27 mouse cellular contexts compared by ENCODE assay signal in the genomic region with DNA sequence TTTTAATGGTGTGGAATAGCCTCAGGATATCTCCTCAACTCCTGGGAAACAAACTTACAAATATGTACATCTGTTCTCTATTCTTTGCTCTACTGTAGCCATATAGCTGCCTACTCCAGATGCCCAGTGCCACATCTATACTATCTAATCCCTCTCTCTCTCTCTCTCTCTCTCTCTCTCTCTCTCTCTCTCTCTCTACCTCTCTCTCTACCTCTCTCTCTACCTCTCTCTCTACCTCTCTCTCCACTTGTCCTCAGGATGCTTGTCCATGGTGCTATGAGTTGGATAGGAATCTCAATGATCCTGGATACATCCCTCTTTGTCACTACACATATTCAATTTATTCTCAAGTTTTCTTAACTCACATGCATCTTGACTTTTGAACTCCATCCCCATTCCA.
"Had no signal": no experiment of that assay in that cellular context is flagged by ENCODE, and none has a peak within 500 bp of the region (broad histone marks: within the 10 kb centered on the region; RNA-seq: fewer than 3 reads in every experiment).

No protein-coding gene starts in this region.

- ATAC-seq: forebrain, embryonic 13.5 days; forebrain, embryonic 14.5 days; forebrain, embryonic 15.5 days; forebrain, embryonic 16.5 days; forebrain, postnatal 0 days had no signal

- H3K4me3 ChIP-seq: embryonic facial prominence, embryonic 10.5 days; embryonic facial prominence, embryonic 12.5 days; embryonic facial prominence, embryonic 13.5 days; embryonic facial prominence, embryonic 15.5 days; erythroblast, embryonic 14.5 days; forebrain, embryonic 10.5 days; forebrain, embryonic 12.5 days; forebrain, embryonic 13.5 days; forebrain, embryonic 15.5 days; gastrocnemius, adult 2 months; heart, adult 2 months had no signal

- H3K36me3 ChIP-seq: embryonic facial prominence, embryonic 10.5 days; embryonic facial prominence, embryonic 12.5 days; embryonic facial prominence, embryonic 13.5 days; embryonic facial prominence, embryonic 15.5 days; forebrain, embryonic 10.5 days; forebrain, embryonic 12.5 days; forebrain, embryonic 15.5 days had no signal

- H3K27me3 ChIP-seq: embryonic facial prominence, embryonic 12.5 days; embryonic facial prominence, embryonic 13.5 days; embryonic facial prominence, embryonic 15.5 days; forebrain, embryonic 12.5 days; forebrain, embryonic 13.5 days; forebrain, embryonic 15.5 days had no signal

- H3K9ac ChIP-seq: embryonic facial prominence, embryonic 12.5 days; embryonic facial prominence, embryonic 13.5 days; embryonic facial prominence, embryonic 15.5 days; forebrain, embryonic 12.5 days; forebrain, embryonic 13.5 days; forebrain, embryonic 15.5 days; forebrain, postnatal 0 days had no signal

- DNase-seq: cerebellum, adult 9-10 months; cerebellum, adult 9-11 months; cerebellum, postnatal 10 days; cerebellum, postnatal 14 days; cerebellum, postnatal 25 days; cerebellum, postnatal 36 days; embryo, embryonic 11 days; forebrain, postnatal 0 days; gastrocnemius, adult 2 months; gastrocnemius, postnatal 10 days; gastrocnemius, postnatal 14 days; gastrocnemius, postnatal 25 days; gastrocnemius, postnatal 36 days; heart, adult 11 months; heart, adult 18-20 months; heart, adult 2 months had no signal

- H3K4me1 ChIP-seq: embryonic facial prominence, embryonic 10.5 days; embryonic facial prominence, embryonic 12.5 days; embryonic facial prominence, embryonic 13.5 days; embryonic facial prominence, embryonic 15.5 days; forebrain, embryonic 10.5 days; forebrain, embryonic 12.5 days; forebrain, embryonic 13.5 days; forebrain, embryonic 15.5 days had no signal

- H3K4me2 ChIP-seq: embryonic facial prominence, embryonic 12.5 days; embryonic facial prominence, embryonic 13.5 days; embryonic facial prominence, embryonic 15.5 days; forebrain, embryonic 12.5 days; forebrain, embryonic 13.5 days; forebrain, embryonic 15.5 days had no signal

- H3K27ac ChIP-seq: embryonic facial prominence, embryonic 10.5 days; embryonic facial prominence, embryonic 12.5 days; embryonic facial prominence, embryonic 13.5 days; embryonic facial prominence, embryonic 15.5 days; forebrain, embryonic 10.5 days; forebrain, embryonic 12.5 days; forebrain, embryonic 13.5 days; forebrain, embryonic 15.5 days; gastrocnemius, adult 2 months; heart, adult 2 months had no signal

- H3K9me3 ChIP-seq: embryonic facial prominence, embryonic 10.5 days; embryonic facial prominence, embryonic 12.5 days; embryonic facial prominence, embryonic 13.5 days; embryonic facial prominence, embryonic 15.5 days; forebrain, embryonic 12.5 days; forebrain, embryonic 13.5 days; forebrain, embryonic 15.5 days had no signal
